Mouse (Mus musculus) hindbrain, embryonic 12.5 days (tissue): ENCODE measurements around the gene Ppp1r15a. TPM values are rescaled to one million over a fixed set of nuclear protein-coding genes. Genes with fewer than 3 reads are reported as not detected.
A peak's percentile ranks its signal among the peaks of the same experiment; 100 is the strongest.
"Not testable (repeated sequence)": the region's sequence is repeated elsewhere in the genome, so short reads cannot be mapped to it uniquely, and the experiment has no call there.

Experiments used
- ATAC-seq: fragments of 200-750 bp; cut with Nextera tagmentation; 2 replicates; pipeline ENCODE4 v1.8.0; 2017; ENCODE audit warnings: moderate TSS enrichment; ENCODE audit not compliant: low FRiP score
- H3K27ac ChIP-seq: fragments of 300-500 bp; sonication (generic); 2 replicates; pipeline ENCODE4 v1.5.1; 2016; ENCODE audit warnings: mild to moderate bottlenecking
- H3K27me3 ChIP-seq: fragments of 300-500 bp; sonication (generic); 2 replicates; pipeline ENCODE4 v1.6.1; 2016; ENCODE audit warnings: mild to moderate bottlenecking
- H3K36me3 ChIP-seq: fragments of 300-500 bp; sonication (generic); 2 replicates; pipeline ENCODE4 v1.6.1; 2016; ENCODE audit warnings: mild to moderate bottlenecking
- H3K4me1 ChIP-seq: fragments of 300-500 bp; sonication (generic); 2 replicates; pipeline ENCODE4 v1.6.1; 2016
- H3K4me2 ChIP-seq: fragments of 300-500 bp; sonication (generic); replicated peaks from 2 replicates; pipeline ENCODE4 v1.6.1; 2016; ENCODE audit warnings: mild to moderate bottlenecking
- H3K4me3 ChIP-seq: fragments of 300-500 bp; sonication (generic); 2 replicates; pipeline ENCODE4 v1.5.1; 2016; ENCODE audit warnings: mild to moderate bottlenecking
- H3K9ac ChIP-seq: fragments of 300-500 bp; sonication (generic); 2 replicates; pipeline ENCODE4 v1.6.1; 2016; ENCODE audit warnings: mild to moderate bottlenecking, moderate library complexity
- H3K9me3 ChIP-seq: fragments of 300-500 bp; sonication (generic); replicated peaks from 2 replicates; pipeline ENCODE4 v1.6.1; 2016; ENCODE audit warnings: mild to moderate bottlenecking
- WGBS: fragments of 180-500 bp; shearing (Covaris S2); methylation state at CpG from one replicate; pipeline ENCODE4 v1.1.7; 2016; 5-methylcytosine and 5-hydroxymethylcytosine counted together
- polyA plus RNA-seq: library from polyadenylated mRNA; unstranded; fragments of >200 nt; fragmentation: Nextera tagmentation; extraction: Ambion mirVana; gene quantifications from 2 replicates; pipeline ENCODE4 v1.2.1, GENCODE M21; 2016

Ppp1r15a gene
- polyA plus RNA-seq, 1 experiment from 2014 or later, result 16.7 TPM

- Histone ChIP-seq H3K9ac (no peak within 1 kb of the TSS), H3K4me1 (peaks cover 21% of the 10 kb centered on the region), H3K27ac (peak within 1 kb of the TSS; percentile 45; the same call in 1 of the 2 replicates), H3K27me3 (no peaks in the 10 kb centered on the region), H3K4me2 (no peak within 1 kb of the TSS), H3K9me3 (no peaks in the 10 kb centered on the region), H3K4me3 (no peak within 1 kb of the TSS), H3K36me3 (no peaks in the 10 kb centered on the region)
- ATAC-seq, result no peak
- WGBS, result 81% methylated on average over 12 of the region's 12 CpGs
These were observed 39.2 kb downstream of the Ppp1r15a start, which contains the start of gene Gm45808 for GRCm38 (mm10) chr7:45486761-45487415. Gene Gm45808 (minus strand): TSS chr7:45486811.

- 82% methylated on average over 7 of the region's 7 CpGs for WGBS
- no peaks in the 10 kb centered on the region for H3K9me3 ChIP-seq
- H3K4me2 ChIP-seq, result no peak overlapping the region
- no peak overlapping the region for H3K9ac ChIP-seq
- ATAC-seq, result no peak
- no peak overlapping the region for H3K4me3 ChIP-seq
- H3K27ac ChIP-seq, result no peak overlapping the region
- H3K4me1 ChIP-seq, result peaks cover 18% of the 10 kb centered on the region
- H3K27me3 ChIP-seq, result no peaks in the 10 kb centered on the region
- no peaks in the 10 kb centered on the region for H3K36me3 ChIP-seq
These were observed 39.9 kb downstream of the Ppp1r15a start for GRCm38 (mm10) chr7:45486158-45486557.

- not testable (repeated sequence) for H3K9ac ChIP-seq, H3K27ac ChIP-seq, H3K9me3 ChIP-seq, H3K27me3 ChIP-seq, H3K4me3 ChIP-seq, H3K4me2 ChIP-seq, H3K36me3 ChIP-seq, ATAC-seq
- 92% methylated on average over 5 of the region's 5 CpGs for WGBS
- H3K4me1 ChIP-seq, result peaks cover 11% of the 10 kb centered on the region
These were observed 41.1 kb downstream of the Ppp1r15a start for GRCm38 (mm10) chr7:45484985-45485384.

- WGBS, result 93% methylated on average over 1 of the region's 1 CpGs
- H3K9ac ChIP-seq, result no peak overlapping the region
- no peak overlapping the region for H3K27ac ChIP-seq
- no peaks in the 10 kb centered on the region for H3K4me1 ChIP-seq
- H3K27me3 ChIP-seq, result no peaks in the 10 kb centered on the region
- no peaks in the 10 kb centered on the region for H3K9me3 ChIP-seq
- H3K4me3 ChIP-seq, result no peak overlapping the region
- no peak overlapping the region for H3K4me2 ChIP-seq
- ATAC-seq, result no peak
- H3K36me3 ChIP-seq, result no peaks in the 10 kb centered on the region
These were observed 43.9 kb downstream of the Ppp1r15a start for GRCm38 (mm10) chr7:45482166-45482565.

GRCm38 (mm10) chr7:45481374-45481927 is 44.6 kb downstream of the Ppp1r15a start, which contains the start of gene Tulp2:
Gene Tulp2 (plus strand): TSS chr7:45481877.
- no peak within 1 kb of the TSS for H3K4me3 ChIP-seq
- H3K9me3 ChIP-seq, result no peaks in the 10 kb centered on the region
- no peaks in the 10 kb centered on the region for H3K27me3 ChIP-seq
- H3K4me2 ChIP-seq, result no peak within 1 kb of the TSS
- WGBS, result 53% methylated on average over 15 of the region's 15 CpGs
- no peaks in the 10 kb centered on the region for H3K36me3 ChIP-seq
- peak; percentile 77 for ATAC-seq
- H3K9ac ChIP-seq, result no peak within 1 kb of the TSS
- no peaks in the 10 kb centered on the region for H3K4me1 ChIP-seq
- H3K27ac ChIP-seq, result no peak within 1 kb of the TSS

GRCm38 (mm10) chr7:45480310-45480709 is 45.8 kb downstream of the Ppp1r15a start:
- H3K9ac ChIP-seq, H3K4me3 ChIP-seq, H3K9me3 ChIP-seq, H3K27ac ChIP-seq, H3K4me2 ChIP-seq, H3K4me1 ChIP-seq, ATAC-seq, H3K27me3 ChIP-seq, H3K36me3 ChIP-seq: not testable (repeated sequence)
- WGBS, result 72% methylated on average over 4 of the region's 4 CpGs

GRCm38 (mm10) chr7:45478774-45479173 is 47.3 kb downstream of the Ppp1r15a start:
- H3K4me3 ChIP-seq, result no peak overlapping the region
- H3K36me3 ChIP-seq, result no peaks in the 10 kb centered on the region
- no peaks in the 10 kb centered on the region for H3K27me3 ChIP-seq
- ATAC-seq, result no peak
- WGBS, result 94% methylated on average over 7 of the region's 7 CpGs
- H3K4me2 ChIP-seq, result no peak overlapping the region
- no peaks in the 10 kb centered on the region for H3K9me3 ChIP-seq
- H3K9ac ChIP-seq, result no peak overlapping the region
- 0 out of 2 replicates have a peak, but pooled peaks cover 3% of the 10 kb centered on the region for H3K4me1 ChIP-seq
- no peak overlapping the region for H3K27ac ChIP-seq

- Histone ChIP-seq H3K36me3 (no peaks in the 10 kb centered on the region), H3K9ac (no peak overlapping the region), H3K4me3 (no peak overlapping the region), H3K4me1 (0 out of 2 replicates have a peak, but pooled peaks cover 3% of the 10 kb centered on the region), H3K27ac (no peak overlapping the region), H3K4me2 (no peak overlapping the region), H3K27me3 (no peaks in the 10 kb centered on the region), H3K9me3 (no peaks in the 10 kb centered on the region)
- ATAC-seq, result no peak
- 10% methylated on average over 3 of the region's 3 CpGs for whole genome bisulfite sequencing
These were observed 49.1 kb downstream of the Ppp1r15a start for GRCm38 (mm10) chr7:45477003-45477402.

GRCm38 (mm10) chr7:45476453-45476852 is 49.6 kb downstream of the Ppp1r15a start:
- Histone ChIP-seq H3K27me3 (no peaks in the 10 kb centered on the region), H3K4me3 (no peak overlapping the region), H3K36me3 (no peaks in the 10 kb centered on the region), H3K9me3 (no peaks in the 10 kb centered on the region), H3K9ac (no peak overlapping the region), H3K4me1 (0 out of 2 replicates have a peak, but pooled peaks cover 3% of the 10 kb centered on the region), H3K27ac (no peak overlapping the region), H3K4me2 (no peak overlapping the region)
- no peak for ATAC-seq
- WGBS, result 62% methylated on average over 1 of the region's 1 CpGs

- Histone ChIP-seq H3K4me1 (0 out of 2 replicates have a peak, but pooled peaks cover 3% of the 10 kb centered on the region), H3K27ac (no peak overlapping the region), H3K4me3 (no peak overlapping the region; the same call in 1 of the 2 replicates), H3K9me3 (no peaks in the 10 kb centered on the region), H3K27me3 (no peaks in the 10 kb centered on the region), H3K9ac (peak overlapping the region; percentile 23; the same call in 1 of the 2 replicates), H3K36me3 (no peaks in the 10 kb centered on the region), H3K4me2 (peak overlapping the region; percentile 26)
- no peak for ATAC-seq
- WGBS, result 73% methylated on average over 16 of the region's 16 CpGs
These were observed 50.6 kb downstream of the Ppp1r15a start for GRCm38 (mm10) chr7:45475291-45475969.
